Mouse (Mus musculus): Measurements from ENCODE around the gene Tsacc.

The Tsacc gene

DNA sequence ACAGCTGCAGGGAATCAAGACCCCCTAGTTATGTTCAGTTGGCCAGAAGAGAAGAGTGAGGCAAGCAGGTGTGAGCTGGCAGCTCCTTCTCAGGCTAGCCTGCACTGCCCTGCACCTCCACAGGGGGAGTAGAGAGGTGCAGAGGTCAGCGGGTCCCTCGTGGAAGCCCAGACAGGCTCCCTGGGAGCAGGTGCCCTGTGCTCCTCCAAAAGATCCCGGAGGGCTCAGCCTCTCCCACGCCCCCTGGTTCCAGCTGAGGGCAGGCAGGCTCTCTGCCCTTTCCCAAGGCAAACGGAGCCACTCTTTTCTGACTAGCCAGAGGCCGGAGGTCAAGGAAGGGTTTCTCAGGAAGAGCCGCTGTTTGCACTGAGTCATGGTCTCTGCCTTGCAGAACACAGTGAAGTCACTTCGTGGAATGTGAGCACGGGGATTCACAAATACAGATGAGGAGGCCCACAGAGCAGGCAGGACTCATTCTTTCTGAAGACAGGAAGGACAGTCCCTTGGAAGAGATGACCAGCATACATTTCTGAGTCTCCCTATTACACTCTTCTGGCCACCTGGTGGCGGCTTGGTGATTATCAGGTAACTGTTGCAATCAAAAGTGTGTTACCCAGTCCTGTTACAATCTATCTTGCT is 59.1 kb downstream of the Tsacc start:
- no peak for DNase-seq

DNA sequence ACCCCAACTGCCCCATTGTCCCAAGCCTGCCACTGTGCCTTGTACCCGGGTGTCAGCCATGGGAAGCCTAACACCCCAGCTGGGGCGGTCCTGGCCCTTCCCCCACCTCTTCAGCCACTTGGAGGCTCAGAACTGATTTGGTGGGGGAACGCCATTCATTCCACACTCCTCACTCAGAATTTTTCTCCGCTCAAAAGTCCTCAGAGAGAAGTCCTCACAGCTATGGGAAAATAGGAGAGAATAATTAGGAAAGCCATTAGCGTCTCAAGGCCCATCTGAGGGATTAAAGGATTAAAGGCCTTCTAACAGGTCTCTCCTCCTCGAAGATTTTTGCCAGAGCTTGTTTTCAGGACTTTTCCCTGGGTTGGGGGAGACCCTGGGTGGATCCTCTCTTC is 59.6 kb downstream of the Tsacc start:
- no peak for DNase-seq

DNA sequence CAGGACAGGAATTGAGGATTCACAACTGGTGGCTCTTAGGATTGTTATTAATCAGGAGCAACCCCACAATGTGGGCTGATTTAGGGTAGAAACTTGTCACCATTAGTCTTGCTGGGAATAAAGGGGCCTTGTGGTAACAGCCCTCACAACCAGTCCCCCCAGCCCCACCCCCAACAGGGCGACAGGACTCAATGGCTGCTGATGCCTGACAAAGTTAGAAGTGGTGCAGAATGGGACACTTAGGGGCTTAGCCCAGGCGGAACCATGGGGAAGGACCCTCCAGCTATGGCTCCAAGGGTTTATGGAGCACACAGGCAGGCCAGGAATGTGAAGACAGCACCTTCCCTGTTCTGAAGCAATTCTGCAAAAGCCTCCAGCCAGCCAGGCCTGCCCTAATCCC is 61.2 kb downstream of the Tsacc start:
- DNase-seq: no peak

DNA sequence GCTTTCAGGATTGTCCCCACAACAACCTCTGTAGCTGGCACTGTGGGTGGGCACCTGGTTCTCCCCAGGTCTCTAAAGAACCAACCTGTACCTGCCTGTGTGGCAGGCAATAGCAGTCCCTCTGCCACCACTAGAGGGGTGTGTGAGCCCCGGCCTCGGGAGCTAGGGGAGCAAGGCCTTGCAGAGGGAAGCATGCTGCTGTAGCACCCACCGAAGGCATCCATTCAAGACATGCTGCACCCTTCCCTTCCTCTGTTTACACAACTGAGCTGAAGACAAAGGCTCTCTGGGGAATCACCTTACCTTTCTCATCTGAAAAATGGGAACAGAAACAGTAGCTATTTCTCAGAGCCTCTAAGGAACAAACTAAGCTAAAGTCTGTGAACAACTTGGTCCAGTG is 61.6 kb downstream of the Tsacc start:
- no peak for DNase-seq

DNA sequence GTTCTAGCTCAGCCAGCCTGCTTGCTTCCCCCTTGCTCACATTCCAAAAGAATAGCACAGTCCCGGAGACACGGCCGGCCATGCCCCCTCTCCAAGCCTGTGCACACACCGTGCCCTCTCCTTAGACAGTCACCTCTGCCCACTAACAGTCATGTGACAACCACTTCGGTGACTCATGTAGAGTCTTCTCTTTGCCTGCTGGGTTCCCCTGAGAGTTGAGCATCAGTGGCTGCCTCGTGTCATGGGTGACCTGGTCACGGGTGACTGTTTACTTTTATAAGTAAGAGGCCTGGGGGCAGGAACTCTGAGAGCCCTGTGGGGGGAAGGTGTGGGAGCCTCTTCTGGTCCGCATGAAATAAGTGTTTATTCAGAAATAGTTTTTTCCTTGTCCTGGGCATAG is 62.8 kb downstream of the Tsacc start:
- DNase-seq: no peak

DNA sequence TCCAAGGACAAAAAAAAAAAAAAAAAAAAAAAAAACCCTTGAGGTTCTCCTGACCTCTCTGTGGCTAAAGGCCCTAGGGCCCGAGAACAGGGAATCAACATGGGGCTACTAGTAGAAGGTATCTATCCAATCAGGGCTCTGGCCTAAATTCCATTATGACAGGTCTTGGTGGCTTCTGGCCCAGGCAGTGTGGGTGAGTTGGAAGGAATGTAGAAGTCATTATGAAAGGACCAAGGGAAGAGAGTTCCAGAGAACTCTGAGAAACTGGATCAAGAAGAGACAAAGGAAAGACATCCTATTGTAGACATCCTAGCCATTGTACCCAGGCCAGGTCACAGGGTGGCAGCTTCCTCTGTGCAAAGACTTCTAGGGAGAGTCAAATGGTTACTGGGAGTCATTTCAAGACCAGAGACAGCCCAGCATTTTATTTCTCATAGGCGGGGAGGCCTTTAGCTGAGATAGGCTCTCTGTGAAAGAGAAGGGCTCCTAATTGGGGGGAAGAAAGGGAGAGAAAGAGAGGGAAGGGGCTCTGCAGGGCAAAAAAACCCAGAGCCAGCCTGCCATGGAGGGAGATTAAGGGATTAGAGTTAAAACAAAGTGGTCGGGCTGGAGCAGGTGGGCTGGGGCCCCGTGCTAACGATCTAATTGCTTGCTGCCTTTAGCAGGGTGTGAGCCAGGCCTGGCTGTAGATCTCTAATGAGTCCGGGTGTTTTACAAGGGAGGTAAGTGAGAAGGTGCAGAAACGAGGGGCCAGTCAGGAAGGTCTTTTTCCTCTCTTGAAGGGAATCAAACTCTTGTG is 63.7 kb downstream of the Tsacc start:
- DNase-seq: no peak
